Mouse (Mus musculus): ENCODE results near the gene Isoc2a. TPM values are rescaled to one million over a fixed set of nuclear protein-coding genes. Genes with fewer than 3 reads are reported as not detected.

The Isoc2a gene
- total RNA-seq, 1 experiment from 2014 or later: 67.9 TPM

- DNase-seq: peak; percentile 91
Observed at GRCm38 (mm10) chr7:4940068-4940479, 63.1 kb downstream of the Isoc2a start.

GRCm38 (mm10) chr7:4942673-4943072 lies 65.7 kb downstream of the Isoc2a start:
- DNase-seq: no peak

- peak; percentile 96 for DNase-seq
Observed at GRCm38 (mm10) chr7:4943223-4943815, 66.4 kb downstream of the Isoc2a start.

Other genes starting within 250 kb of the Isoc2a start
- 8.8 and 16.2 TPM in 2 replicates for gene Tmem86b, start 245.7 kb upstream of the Isoc2a start, total RNA-seq (2021)
- gene Ppp6r1, start 218.1 kb upstream of the Isoc2a start, total RNA-seq (2021): 80.9 and 86.1 TPM in 2 replicates
- 34.0 and 37.9 TPM in 2 replicates for gene Hspbp1, start 192.1 kb upstream of the Isoc2a start, total RNA-seq (2021)
- gene Brsk1, start 186.5 kb upstream of the Isoc2a start, total RNA-seq (2021): 6.0 and 8.4 TPM in 2 replicates
- 0.30 and 0.79 TPM in 2 replicates for gene Tmem150b, start 151.9 kb upstream of the Isoc2a start, total RNA-seq (2021)
- 60.3 and 70.7 TPM in 2 replicates for gene Kmt5c, start 137.0 kb upstream of the Isoc2a start, total RNA-seq (2021)
- 28.1 and 31.3 TPM in 2 replicates for gene Cox6b2, start 124.1 kb upstream of the Isoc2a start, total RNA-seq (2021)
- gene Fam71e2, start 105.9 kb upstream of the Isoc2a start, total RNA-seq (2021): not detected in 2 replicates
- gene Il11, start 94.3 kb upstream of the Isoc2a start, total RNA-seq (2021): not detected in 2 replicates
- not detected in 2 replicates for gene Tmem190, start 94.2 kb upstream of the Isoc2a start, total RNA-seq (2021)
- gene Tmem238, start 87.5 kb upstream of the Isoc2a start, total RNA-seq (2021): 10.2 and 11.7 TPM in 2 replicates
- 1,145 and 1,281 TPM in 2 replicates for gene Rpl28, start 84.3 kb upstream of the Isoc2a start, total RNA-seq (2021)
- 140 and 146 TPM in 2 replicates for gene Ube2s, start 64.6 kb upstream of the Isoc2a start, total RNA-seq (2021)
- gene Shisa7, start 32.5 kb upstream of the Isoc2a start, total RNA-seq (2021): 2.2 and 2.9 TPM in 2 replicates
- gene Isoc2b, start 6.9 kb upstream of the Isoc2a start, total RNA-seq (2021): 8.6 and 12.5 TPM in 2 replicates
- 0.26 TPM in 1 of 2 replicates, not detected in the other for gene Gm36210, start 29.4 kb downstream of the Isoc2a start, total RNA-seq (2021)
- gene Zfp628, start 38.1 kb downstream of the Isoc2a start, total RNA-seq (2021): 13.7 and 16.2 TPM in 2 replicates
- gene Nat14, start 44.9 kb downstream of the Isoc2a start, total RNA-seq (2021): 6.6 and 8.1 TPM in 2 replicates
- gene Ssc5d, start 48.6 kb downstream of the Isoc2a start, total RNA-seq (2021): 3.9 and 5.0 TPM in 2 replicates
- gene Sbk2, start 87.3 kb downstream of the Isoc2a start, total RNA-seq (2021): 0.63 TPM in 1 of 2 replicates, not detected in the other
- gene Sbk3, start 94.0 kb downstream of the Isoc2a start, total RNA-seq (2021): 0.37 and 0.64 TPM in 2 replicates
- 17.8 and 20.5 TPM in 2 replicates for gene Zfp579, start 119.0 kb downstream of the Isoc2a start, total RNA-seq (2021)
- 11.7 and 12.9 TPM in 2 replicates for gene Zfp524, start 137.3 kb downstream of the Isoc2a start, total RNA-seq (2021)
- 22.7 and 25.8 TPM in 2 replicates for gene Fiz1, start 137.5 kb downstream of the Isoc2a start, total RNA-seq (2021)
- not detected in 2 replicates for gene Gm44973, start 138.3 kb downstream of the Isoc2a start, total RNA-seq (2021)
- gene Zfp865, start 143.2 kb downstream of the Isoc2a start, total RNA-seq (2021): 25.3 and 30.5 TPM in 2 replicates
- gene Ccdc106, start 143.4 kb downstream of the Isoc2a start, total RNA-seq (2021): 1.3 and 2.7 TPM in 2 replicates
- gene 4632433K11Rik, start 157.0 kb downstream of the Isoc2a start, total RNA-seq (2021): not detected in 2 replicates
- 4.7 and 5.5 TPM in 2 replicates for gene Zfp784, start 161.3 kb downstream of the Isoc2a start, total RNA-seq (2021)
- 10.0 and 12.9 TPM in 2 replicates for gene Zfp580, start 174.4 kb downstream of the Isoc2a start, total RNA-seq (2021)
- 166 and 184 TPM in 2 replicates for gene U2af2, start 185.0 kb downstream of the Isoc2a start, total RNA-seq (2021)
- gene Epn1, start 203.1 kb downstream of the Isoc2a start, total RNA-seq (2021): 145 and 155 TPM in 2 replicates
- not detected in 2 replicates for gene Rfpl4, start 239.8 kb downstream of the Isoc2a start, total RNA-seq (2021)
- gene Rasl2-9, start 248.8 kb downstream of the Isoc2a start, total RNA-seq (2021): 1.7 and 2.1 TPM in 2 replicates

All from adrenal gland, postnatal 14 days (tissue).